Mouse (Mus musculus): ENCODE measurements at regions not wholly inside any gene's neighbourhood (a gene's known extent, or its start where the extent isn't known, plus 50 kb on each side); places are given as distances from the start of the nearest gene placed in this dataset.

GRCm38 (mm10) chr1:92337450-92337849 is 136.2 kb downstream of the Ndufa10 start:
- ATAC-seq (ENCODE audit: insufficient number of reproducible peaks, low FRiP score, low TSS enrichment, low read depth), result no peak
- no peaks in the 10 kb centered on the region for H3K9me3 ChIP-seq
- no peaks in the 10 kb centered on the region for H3K27me3 ChIP-seq
- no peak overlapping the region for H3K4me3 ChIP-seq
- no peak overlapping the region for H3K9ac ChIP-seq
- no peaks in the 10 kb centered on the region for H3K36me3 ChIP-seq
- no peak overlapping the region for H3K4me2 ChIP-seq
- 9% methylated on average over 8 of the region's 8 CpGs for WGBS
- no peak overlapping the region for H3K27ac ChIP-seq
- H3K4me1 ChIP-seq, result no peaks in the 10 kb centered on the region; the same call in 1 of the 2 replicates

- H3K36me3 ChIP-seq, result no peaks in the 10 kb centered on the region
- H3K27ac ChIP-seq, result no peak overlapping the region
- no peaks in the 10 kb centered on the region for H3K27me3 ChIP-seq
- H3K9me3 ChIP-seq, result no peaks in the 10 kb centered on the region
- no peak overlapping the region for H3K4me3 ChIP-seq
- H3K4me1 ChIP-seq, result peaks cover 13% of the 10 kb centered on the region
- whole genome bisulfite sequencing, result 59% methylated on average over 7 of the region's 7 CpGs
- no peak overlapping the region for H3K4me2 ChIP-seq
- H3K9ac ChIP-seq, result no peak overlapping the region
- ATAC-seq (ENCODE audit: insufficient number of reproducible peaks, low FRiP score, low TSS enrichment, low read depth), result no peak
These were observed 136.7 kb upstream of the Hdac4 start for GRCm38 (mm10) chr1:92332248-92332584.

- ATAC-seq (ENCODE audit: insufficient number of reproducible peaks, low FRiP score, low TSS enrichment, low read depth), result no peak
- H3K4me3 ChIP-seq, result no peak overlapping the region
- 77% methylated on average over 5 of the region's 5 CpGs for WGBS
- H3K27ac ChIP-seq, result no peak overlapping the region
- no peak overlapping the region for H3K9ac ChIP-seq
- H3K4me1 ChIP-seq, result peaks cover 13% of the 10 kb centered on the region
- no peak overlapping the region for H3K4me2 ChIP-seq
- no peaks in the 10 kb centered on the region for H3K36me3 ChIP-seq
- H3K9me3 ChIP-seq, result no peaks in the 10 kb centered on the region
- no peaks in the 10 kb centered on the region for H3K27me3 ChIP-seq
These were observed 136.2 kb upstream of the Hdac4 start for GRCm38 (mm10) chr1:92331559-92332247.

- Histone ChIP-seq H3K9me3 (no peaks in the 10 kb centered on the region), H3K27ac (no peak overlapping the region), H3K36me3 (no peaks in the 10 kb centered on the region), H3K4me2 (no peak overlapping the region), H3K4me3 (no peak overlapping the region), H3K27me3 (no peaks in the 10 kb centered on the region), H3K4me1 (peaks cover 16% of the 10 kb centered on the region), H3K9ac (no peak overlapping the region)
- WGBS, result 82% methylated on average over 5 of the region's 5 CpGs
- no peak for ATAC-seq (ENCODE audit: insufficient number of reproducible peaks, low FRiP score, low TSS enrichment, low read depth)
These were observed 134.7 kb upstream of the Hdac4 start for GRCm38 (mm10) chr1:92330181-92330580.

- WGBS, result 68% methylated on average over 7 of the region's 7 CpGs
- H3K4me3 ChIP-seq, result no peak overlapping the region
- no peak overlapping the region for H3K9ac ChIP-seq
- H3K27me3 ChIP-seq, result no peaks in the 10 kb centered on the region
- no peaks in the 10 kb centered on the region for H3K36me3 ChIP-seq
- no peak overlapping the region for H3K27ac ChIP-seq
- no peak overlapping the region for H3K4me2 ChIP-seq
- no peak for ATAC-seq (ENCODE audit: insufficient number of reproducible peaks, low FRiP score, low TSS enrichment, low read depth)
- peaks cover 17% of the 10 kb centered on the region for H3K4me1 ChIP-seq
- no peaks in the 10 kb centered on the region for H3K9me3 ChIP-seq
These were observed 134.0 kb upstream of the Hdac4 start for GRCm38 (mm10) chr1:92329491-92329890.

- no peak overlapping the region for H3K9ac ChIP-seq
- WGBS, result 82% methylated on average over 6 of the region's 6 CpGs
- no peaks in the 10 kb centered on the region for H3K9me3 ChIP-seq
- no peaks in the 10 kb centered on the region for H3K36me3 ChIP-seq
- no peak overlapping the region for H3K4me2 ChIP-seq
- H3K27ac ChIP-seq, result no peak overlapping the region
- no peak overlapping the region for H3K4me3 ChIP-seq
- ATAC-seq (ENCODE audit: insufficient number of reproducible peaks, low FRiP score, low TSS enrichment, low read depth), result no peak
- no peaks in the 10 kb centered on the region for H3K27me3 ChIP-seq
- peaks cover 24% of the 10 kb centered on the region for H3K4me1 ChIP-seq
These were observed 131.6 kb upstream of the Hdac4 start for GRCm38 (mm10) chr1:92327141-92327540.

- H3K9ac ChIP-seq, result no peak overlapping the region
- no peak overlapping the region for H3K4me2 ChIP-seq
- no peaks in the 10 kb centered on the region for H3K9me3 ChIP-seq
- peaks cover 22% of the 10 kb centered on the region for H3K4me1 ChIP-seq
- H3K4me3 ChIP-seq, result no peak overlapping the region
- WGBS, result 73% methylated on average over 7 of the region's 7 CpGs
- H3K36me3 ChIP-seq, result no peaks in the 10 kb centered on the region
- no peak overlapping the region for H3K27ac ChIP-seq
- ATAC-seq (ENCODE audit: insufficient number of reproducible peaks, low FRiP score, low TSS enrichment, low read depth), result no peak
- no peaks in the 10 kb centered on the region for H3K27me3 ChIP-seq
These were observed 129.8 kb upstream of the Hdac4 start for GRCm38 (mm10) chr1:92325281-92325680.

- WGBS, result 52% methylated on average over 14 of the region's 14 CpGs
- Histone ChIP-seq H3K9ac (no peak overlapping the region), H3K4me3 (no peak overlapping the region), H3K4me1 (peaks cover 14% of the 10 kb centered on the region), H3K27ac (peak overlapping the region; percentile 50; the same call in 1 of the 2 replicates), H3K9me3 (no peaks in the 10 kb centered on the region), H3K27me3 (no peaks in the 10 kb centered on the region), H3K36me3 (no peaks in the 10 kb centered on the region), H3K4me2 (no peak overlapping the region)
- ATAC-seq (ENCODE audit: insufficient number of reproducible peaks, low FRiP score, low TSS enrichment, low read depth), result no peak
These were observed 128.8 kb upstream of the Hdac4 start for GRCm38 (mm10) chr1:92324091-92324950.

GRCm38 (mm10) chr1:92317131-92317530 is 121.6 kb upstream of the Hdac4 start:
- Histone ChIP-seq H3K27me3 (no peaks in the 10 kb centered on the region), H3K27ac (no peak overlapping the region), H3K4me1 (no peaks in the 10 kb centered on the region), H3K9ac (no peak overlapping the region), H3K4me3 (no peak overlapping the region), H3K4me2 (no peak overlapping the region), H3K9me3 (no peaks in the 10 kb centered on the region), H3K36me3 (no peaks in the 10 kb centered on the region)
- 88% methylated on average over 4 of the region's 4 CpGs for WGBS
- ATAC-seq (ENCODE audit: insufficient number of reproducible peaks, low FRiP score, low TSS enrichment, low read depth), result no peak

GRCm38 (mm10) chr1:92316191-92316723 is 120.8 kb upstream of the Hdac4 start:
- H3K9me3 ChIP-seq, result no peaks in the 10 kb centered on the region
- H3K4me1 ChIP-seq, result no peaks in the 10 kb centered on the region
- no peaks in the 10 kb centered on the region for H3K36me3 ChIP-seq
- no peak overlapping the region for H3K9ac ChIP-seq
- 28% methylated on average over 10 of the region's 10 CpGs for whole genome bisulfite sequencing
- H3K27me3 ChIP-seq, result no peaks in the 10 kb centered on the region
- no peak for ATAC-seq (ENCODE audit: insufficient number of reproducible peaks, low FRiP score, low TSS enrichment, low read depth)
- H3K4me2 ChIP-seq, result no peak overlapping the region
- no peak overlapping the region for H3K27ac ChIP-seq
- H3K4me3 ChIP-seq, result no peak overlapping the region

GRCm38 (mm10) chr1:92313001-92313597 is 117.6 kb upstream of the Hdac4 start:
- no peak for ATAC-seq (ENCODE audit: insufficient number of reproducible peaks, low FRiP score, low TSS enrichment, low read depth)
- 85% methylated on average over 16 of the region's 16 CpGs for whole genome bisulfite sequencing
- H3K36me3 ChIP-seq, result no peaks in the 10 kb centered on the region
- no peaks in the 10 kb centered on the region for H3K27me3 ChIP-seq
- no peak overlapping the region for H3K27ac ChIP-seq
- H3K9me3 ChIP-seq, result no peaks in the 10 kb centered on the region
- no peak overlapping the region for H3K9ac ChIP-seq
- no peaks in the 10 kb centered on the region for H3K4me1 ChIP-seq
- no peak overlapping the region for H3K4me3 ChIP-seq
- no peak overlapping the region for H3K4me2 ChIP-seq

- no peak overlapping the region for H3K4me2 ChIP-seq
- ATAC-seq (ENCODE audit: insufficient number of reproducible peaks, low FRiP score, low TSS enrichment, low read depth), result no peak
These were observed 114.4 kb upstream of the Hdac4 start for GRCm38 (mm10) chr1:92309883-92310282.

More at GRCm38 (mm10) chr1:92309883-92310282, 114.4 kb upstream of the Hdac4 start:
- H3K4me1 ChIP-seq, result no peaks in the 10 kb centered on the region
- H3K27me3 ChIP-seq, result no peaks in the 10 kb centered on the region
- H3K36me3 ChIP-seq, result no peaks in the 10 kb centered on the region
- H3K4me3 ChIP-seq, result no peak overlapping the region
- H3K9me3 ChIP-seq, result no peaks in the 10 kb centered on the region
- H3K9ac ChIP-seq, result no peak overlapping the region
- WGBS, result 71% methylated on average over 2 of the region's 2 CpGs
- no peak overlapping the region for H3K27ac ChIP-seq

All from limb, embryonic 15.5 days (tissue).